Mouse (Mus musculus) liver, embryonic 14.5 days (tissue): ENCODE measurements at regions not wholly inside any gene's neighbourhood (a gene's known extent, or its start where the extent isn't known, plus 50 kb on each side); places are given as distances from the start of the nearest gene placed in this dataset.

Source experiments
- CTCF ChIP-seq: IDR thresholded peaks from 2 replicates; pipeline ENCODE4 v1.5.1; 2016; ENCODE audit warnings: antibody characterized with exemption, low read depth, control low read depth
- EP300 ChIP-seq: IDR thresholded peaks from 2 replicates; pipeline ENCODE4 v1.6.1; 2016; ENCODE audit warnings: antibody characterized with exemption, low read depth

DNA sequence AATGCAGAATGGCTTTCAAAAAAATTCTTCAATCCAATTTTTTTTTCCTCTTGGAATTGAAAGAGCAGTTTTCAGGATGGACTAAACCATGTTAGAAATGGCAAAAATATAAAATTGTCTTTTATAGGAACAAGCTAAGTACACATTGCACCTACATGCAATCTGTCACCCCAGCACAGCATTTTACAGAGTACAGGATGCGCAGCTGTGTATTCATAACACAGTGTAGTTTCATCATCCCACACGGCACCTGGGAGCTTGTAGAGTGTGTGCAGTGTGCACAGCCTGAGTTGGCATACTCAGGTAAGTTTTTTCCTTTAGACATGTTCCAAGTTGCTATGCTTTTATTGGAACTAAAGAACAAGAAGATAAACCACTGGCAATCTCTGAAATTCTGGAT lies 974.0 kb downstream of the Stpg2 start:
- TF ChIP-seq CTCF (no peak), EP300 (no peak)
